Mouse (Mus musculus) urinary bladder, postnatal 10 days (tissue): ENCODE data around the gene Hist1h3b.

Experiments
- DNase-seq: peaks from one replicate; pipeline ENCODE4 v3.0.0; 2022; ENCODE audit warnings: low spot score

The Hist1h3b gene

DNA sequence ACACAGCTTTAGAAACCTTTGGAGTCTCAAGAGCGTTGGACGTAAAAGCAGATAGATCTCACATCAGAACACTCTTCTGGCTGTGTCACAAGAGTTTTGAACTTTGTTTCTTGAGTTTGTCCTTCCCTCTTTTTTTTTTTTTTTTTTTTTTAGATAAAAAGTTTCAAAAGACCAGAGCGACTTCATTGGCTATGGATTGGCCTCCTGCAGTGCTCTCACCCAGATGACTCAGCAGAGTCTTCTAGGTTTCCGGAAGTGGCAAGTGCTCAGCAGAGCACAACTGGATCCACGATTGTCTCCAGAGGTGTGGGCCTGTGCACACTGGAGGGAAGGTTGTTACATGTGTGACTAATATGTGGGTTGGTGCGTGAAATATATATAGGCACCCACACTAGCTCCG, 26.3 kb downstream of the Hist1h3b start:
- DNase-seq = no peak

DNA sequence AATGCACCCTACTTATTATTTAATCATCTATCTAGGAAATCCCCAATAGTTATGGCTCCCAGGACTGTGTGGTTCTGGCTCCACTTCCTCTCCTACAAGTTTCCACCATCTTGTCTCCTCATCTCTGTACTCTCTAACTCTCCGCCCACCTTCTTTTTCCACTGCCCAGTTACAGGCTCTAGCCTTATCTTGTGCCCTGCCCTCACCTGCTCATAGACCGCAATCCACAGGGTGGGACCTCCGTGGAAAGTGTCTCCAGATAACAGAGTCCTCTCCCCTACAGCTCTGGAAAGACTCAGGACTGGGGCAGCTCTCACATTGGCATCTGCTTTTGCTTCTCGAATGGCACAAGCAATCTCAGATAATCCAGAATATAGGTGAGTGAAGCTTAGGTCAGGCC, 27.0 kb downstream of the Hist1h3b start:
- no peak for DNase-seq

DNA sequence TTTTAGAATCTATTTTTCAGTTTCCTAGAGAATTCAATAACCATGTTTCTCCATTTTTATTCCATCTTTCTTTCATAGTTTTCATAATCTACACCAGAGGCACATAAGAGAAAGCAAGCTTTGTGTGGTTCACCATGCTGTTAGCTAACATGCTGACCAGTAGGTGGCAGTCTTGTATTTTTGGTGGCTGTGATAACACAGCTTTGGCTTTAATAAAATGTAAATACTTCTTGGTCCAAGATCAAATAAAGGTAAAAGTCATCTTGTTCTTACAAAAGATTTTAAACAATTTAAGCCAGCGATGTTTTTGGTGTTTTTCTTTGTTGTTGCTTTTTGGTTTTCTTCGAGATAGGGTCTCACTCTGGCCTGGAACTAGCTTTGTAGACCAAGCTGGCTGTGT, 40.5 kb downstream of the Hist1h3b start:
- DNase-seq = no peak

DNA sequence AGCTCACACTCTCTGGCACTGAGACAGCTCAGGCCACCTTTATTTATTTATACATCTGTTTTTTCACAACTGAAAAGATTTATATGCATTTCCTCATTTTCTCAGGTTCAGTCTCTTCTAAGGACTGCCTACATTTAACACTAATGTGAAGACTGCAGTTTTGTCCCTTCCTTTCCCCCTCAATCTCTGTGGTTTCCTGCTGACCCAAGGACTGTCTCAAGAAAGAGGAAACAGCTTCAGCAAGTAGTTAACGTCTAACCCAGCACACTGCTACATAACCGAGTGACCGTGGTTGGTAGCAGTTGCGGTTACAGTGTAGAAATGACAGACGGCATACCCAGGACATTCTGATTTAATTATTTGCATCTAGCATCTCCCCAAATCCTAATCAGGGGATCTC, 47.3 kb downstream of the Hist1h3b start:
- DNase-seq = no peak
